Mouse (Mus musculus): ENCODE data around the gene Ccn1. TPM values are rescaled to one million over a fixed set of nuclear protein-coding genes. Genes with fewer than 3 reads are reported as not detected.

The Ccn1 gene
- polyA plus RNA-seq, 1 experiment from 2014 or later: 55.6 TPM

GRCm38 (mm10) chr3:145681348-145681935 is 31.7 kb upstream of the Ccn1 start:
- H3K9ac ChIP-seq (ENCODE audit: low read depth, low read length): no peak overlapping the region
- no peak overlapping the region for H3K4me2 ChIP-seq
- no peaks in the 10 kb centered on the region for H3K27me3 ChIP-seq (ENCODE audit: control insufficient read depth, insufficient read depth, low read length)
- H3K4me3 ChIP-seq (ENCODE audit: low read depth, low read length): no peak overlapping the region
- 0 out of 2 replicates have a peak, but pooled peaks cover 2% of the 10 kb centered on the region for H3K36me3 ChIP-seq (ENCODE audit: control insufficient read depth, insufficient read depth, low read length)
- ATAC-seq (replicated peaks; ENCODE audit: insufficient number of reproducible peaks, low FRiP score, low TSS enrichment): no peak
- WGBS (ENCODE audit: insufficient replicate concordance): 68% methylated on average over 10 of the region's 10 CpGs
- H3K9me3 ChIP-seq (replicated peaks; ENCODE audit: control insufficient read depth, low read length): no peaks in the 10 kb centered on the region
- H3K4me1 ChIP-seq (ENCODE audit: control insufficient read depth, insufficient read depth, low read length): peaks cover 11% of the 10 kb centered on the region
- no peak overlapping the region for H3K27ac ChIP-seq (ENCODE audit: low read depth, low read length)

- Histone ChIP-seq H3K9me3 (replicated peaks; ENCODE audit: control insufficient read depth, low read length) (no peaks in the 10 kb centered on the region), H3K4me2 (no peak overlapping the region), H3K9ac (ENCODE audit: low read depth, low read length) (no peak overlapping the region), H3K4me1 (ENCODE audit: control insufficient read depth, insufficient read depth, low read length) (peaks cover 11% of the 10 kb centered on the region), H3K27ac (ENCODE audit: low read depth, low read length) (no peak overlapping the region), H3K4me3 (ENCODE audit: low read depth, low read length) (no peak overlapping the region), H3K27me3 (ENCODE audit: control insufficient read depth, insufficient read depth, low read length) (no peaks in the 10 kb centered on the region), H3K36me3 (ENCODE audit: control insufficient read depth, insufficient read depth, low read length) (0 out of 2 replicates have a peak, but pooled peaks cover 2% of the 10 kb centered on the region)
- 87% methylated on average over 5 of the region's 5 CpGs for WGBS (ENCODE audit: insufficient replicate concordance)
- no peak; the same call in 1 of the 2 replicates for ATAC-seq (replicated peaks; ENCODE audit: insufficient number of reproducible peaks, low FRiP score, low TSS enrichment)
These were observed 30.9 kb upstream of the Ccn1 start for GRCm38 (mm10) chr3:145680686-145681085.

DNA sequence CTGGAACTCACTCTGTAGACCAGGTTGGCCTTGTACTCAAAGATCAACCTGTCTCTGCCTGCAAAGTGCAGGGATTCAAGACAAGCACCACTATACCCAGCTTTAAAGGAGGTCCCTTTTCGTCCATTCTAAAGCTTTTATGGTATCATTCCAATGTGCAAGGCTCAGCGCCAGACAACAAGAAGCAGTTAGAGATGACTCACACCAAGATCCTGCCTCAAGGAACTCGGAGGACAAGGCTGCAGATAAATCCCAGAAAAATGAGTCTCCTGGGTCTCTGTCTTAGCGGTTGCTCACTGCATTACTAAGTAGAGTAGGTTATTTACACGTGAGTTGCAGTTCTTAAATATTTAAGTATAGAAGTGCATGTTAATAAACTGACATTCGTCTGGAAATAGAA is 26.4 kb upstream of the Ccn1 start:
- H3K36me3 ChIP-seq (ENCODE audit: control insufficient read depth, insufficient read depth, low read length): 0 out of 2 replicates have a peak, but pooled peaks cover 2% of the 10 kb centered on the region
- no peaks in the 10 kb centered on the region for H3K27me3 ChIP-seq (ENCODE audit: control insufficient read depth, insufficient read depth, low read length)
- no peak for ATAC-seq (replicated peaks; ENCODE audit: insufficient number of reproducible peaks, low FRiP score, low TSS enrichment)
- peaks cover 4% of the 10 kb centered on the region for H3K4me1 ChIP-seq (ENCODE audit: control insufficient read depth, insufficient read depth, low read length)
- no peak overlapping the region for H3K9ac ChIP-seq (ENCODE audit: low read depth, low read length)
- no peak overlapping the region for H3K4me3 ChIP-seq (ENCODE audit: low read depth, low read length)
- H3K9me3 ChIP-seq (replicated peaks; ENCODE audit: control insufficient read depth, low read length): no peaks in the 10 kb centered on the region
- 76% methylated on average over 6 of the region's 6 CpGs for WGBS (ENCODE audit: insufficient replicate concordance)
- no peak overlapping the region for H3K4me2 ChIP-seq
- H3K27ac ChIP-seq (ENCODE audit: low read depth, low read length): no peak overlapping the region

DNA sequence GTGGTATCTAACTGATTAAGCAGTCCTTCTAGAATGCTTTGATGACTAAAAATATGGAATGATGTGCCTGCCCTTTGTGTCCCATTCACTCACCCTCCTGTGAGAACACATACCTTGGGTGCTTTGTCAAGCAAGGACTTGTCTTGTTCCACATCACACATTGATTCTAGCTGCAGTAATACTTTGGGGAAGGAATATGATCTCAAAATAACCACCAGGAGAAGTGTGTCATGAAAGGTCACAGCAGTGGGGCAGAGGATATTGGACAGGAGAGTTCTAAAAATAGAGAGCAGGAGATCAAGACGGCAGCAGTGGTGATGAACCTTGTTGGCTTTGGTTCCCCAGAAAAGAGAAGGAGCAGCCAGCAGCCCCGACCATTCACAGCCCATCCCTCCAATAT is 25.0 kb upstream of the Ccn1 start:
- Histone ChIP-seq H3K9me3 (replicated peaks; ENCODE audit: control insufficient read depth, low read length) (no peaks in the 10 kb centered on the region), H3K27ac (ENCODE audit: low read depth, low read length) (peak overlapping the region; percentile 59), H3K4me2 (peak overlapping the region; percentile 33; the same call in 1 of the 2 replicates), H3K4me1 (ENCODE audit: control insufficient read depth, insufficient read depth, low read length) (peaks cover 3% of the 10 kb centered on the region; the same call in 1 of the 2 replicates), H3K36me3 (ENCODE audit: control insufficient read depth, insufficient read depth, low read length) (0 out of 2 replicates have a peak, but pooled peaks cover 2% of the 10 kb centered on the region), H3K9ac (ENCODE audit: low read depth, low read length) (no peak overlapping the region), H3K27me3 (ENCODE audit: control insufficient read depth, insufficient read depth, low read length) (no peaks in the 10 kb centered on the region), H3K4me3 (ENCODE audit: low read depth, low read length) (no peak overlapping the region)
- 32% methylated on average over 2 of the region's 2 CpGs for WGBS (ENCODE audit: insufficient replicate concordance)
- ATAC-seq (replicated peaks; ENCODE audit: insufficient number of reproducible peaks, low FRiP score, low TSS enrichment): 0 out of 2 replicates have a peak, but pooled peaks have one; percentile 39

- no peaks in the 10 kb centered on the region for H3K36me3 ChIP-seq (ENCODE audit: control insufficient read depth, insufficient read depth, low read length)
- H3K4me2 ChIP-seq: no peak overlapping the region
- H3K4me1 ChIP-seq (ENCODE audit: control insufficient read depth, insufficient read depth, low read length): no peaks in the 10 kb centered on the region
- no peaks in the 10 kb centered on the region for H3K9me3 ChIP-seq (replicated peaks; ENCODE audit: control insufficient read depth, low read length)
- no peak overlapping the region for H3K9ac ChIP-seq (ENCODE audit: low read depth, low read length)
- no peak overlapping the region for H3K4me3 ChIP-seq (ENCODE audit: low read depth, low read length)
- 86% methylated on average over 4 of the region's 4 CpGs for WGBS (ENCODE audit: insufficient replicate concordance)
- no peaks in the 10 kb centered on the region for H3K27me3 ChIP-seq (ENCODE audit: control insufficient read depth, insufficient read depth, low read length)
- no peak for ATAC-seq (replicated peaks; ENCODE audit: insufficient number of reproducible peaks, low FRiP score, low TSS enrichment)
- H3K27ac ChIP-seq (ENCODE audit: low read depth, low read length): no peak overlapping the region
These were observed 16.6 kb upstream of the Ccn1 start for GRCm38 (mm10) chr3:145666383-145666782.

DNA sequence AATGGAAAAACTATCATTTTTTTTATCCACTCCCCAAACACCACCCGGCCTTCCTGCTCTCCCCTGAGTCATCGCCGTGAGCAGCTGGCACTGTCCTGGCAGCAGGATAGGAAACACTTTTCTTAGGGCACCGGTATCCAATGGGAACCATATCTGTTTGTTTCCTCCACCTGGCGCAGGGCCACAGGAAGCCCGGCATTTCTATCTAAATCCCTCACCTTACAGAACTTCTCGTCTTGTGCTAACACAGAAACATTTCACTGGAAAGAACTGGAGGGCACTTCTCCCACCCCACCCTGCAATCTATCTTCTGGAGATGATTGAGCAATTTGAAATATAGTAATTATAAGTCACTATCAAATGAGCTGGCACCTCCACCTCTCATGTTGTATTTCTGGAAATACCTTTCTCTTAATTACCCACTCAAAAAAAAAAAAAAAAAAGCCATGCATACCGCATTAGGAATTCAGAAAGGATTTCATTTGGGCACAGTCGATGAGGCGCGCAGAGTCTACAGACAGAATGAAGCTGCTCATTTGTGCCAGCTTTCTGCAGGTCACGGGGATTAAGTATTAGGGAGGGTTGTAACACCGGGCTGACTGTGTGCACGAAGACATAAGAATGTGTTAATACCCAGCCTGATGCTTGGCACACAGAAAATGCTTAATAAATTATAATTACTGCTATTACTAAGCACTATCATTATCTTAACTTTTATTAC is 7.4 kb upstream of the Ccn1 start:
- Histone ChIP-seq H3K9ac (ENCODE audit: low read depth, low read length) (no peak overlapping the region), H3K4me2 (no peak overlapping the region), H3K9me3 (replicated peaks; ENCODE audit: control insufficient read depth, low read length) (no peaks in the 10 kb centered on the region), H3K36me3 (ENCODE audit: control insufficient read depth, insufficient read depth, low read length) (peaks cover 3% of the 10 kb centered on the region; the same call in 1 of the 2 replicates), H3K27ac (ENCODE audit: low read depth, low read length) (no peak overlapping the region), H3K4me3 (ENCODE audit: low read depth, low read length) (no peak overlapping the region), H3K27me3 (ENCODE audit: control insufficient read depth, insufficient read depth, low read length) (no peaks in the 10 kb centered on the region), H3K4me1 (ENCODE audit: control insufficient read depth, insufficient read depth, low read length) (peaks cover 22% of the 10 kb centered on the region)
- no peak for ATAC-seq (replicated peaks; ENCODE audit: insufficient number of reproducible peaks, low FRiP score, low TSS enrichment)
- WGBS (ENCODE audit: insufficient replicate concordance): 80% methylated on average over 14 of the region's 14 CpGs

GRCm38 (mm10) chr3:145654944-145655343 is 5.2 kb upstream of the Ccn1 start:
- Histone ChIP-seq H3K9me3 (replicated peaks; ENCODE audit: control insufficient read depth, low read length) (no peaks in the 10 kb centered on the region), H3K27ac (ENCODE audit: low read depth, low read length) (no peak overlapping the region), H3K4me3 (ENCODE audit: low read depth, low read length) (no peak overlapping the region), H3K36me3 (ENCODE audit: control insufficient read depth, insufficient read depth, low read length) (peaks cover 3% of the 10 kb centered on the region; the same call in 1 of the 2 replicates), H3K4me2 (no peak overlapping the region), H3K4me1 (ENCODE audit: control insufficient read depth, insufficient read depth, low read length) (peaks cover 32% of the 10 kb centered on the region), H3K27me3 (ENCODE audit: control insufficient read depth, insufficient read depth, low read length) (no peaks in the 10 kb centered on the region), H3K9ac (ENCODE audit: low read depth, low read length) (no peak overlapping the region)
- WGBS (ENCODE audit: insufficient replicate concordance): 65% methylated on average over 6 of the region's 6 CpGs
- ATAC-seq (replicated peaks; ENCODE audit: insufficient number of reproducible peaks, low FRiP score, low TSS enrichment): no peak

- peaks cover 32% of the 10 kb centered on the region for H3K4me1 ChIP-seq (ENCODE audit: control insufficient read depth, insufficient read depth, low read length)
- no peak for ATAC-seq (replicated peaks; ENCODE audit: insufficient number of reproducible peaks, low FRiP score, low TSS enrichment)
- 55% methylated on average over 9 of the region's 9 CpGs for WGBS (ENCODE audit: insufficient replicate concordance)
- peaks cover 3% of the 10 kb centered on the region; the same call in 1 of the 2 replicates for H3K36me3 ChIP-seq (ENCODE audit: control insufficient read depth, insufficient read depth, low read length)
- no peaks in the 10 kb centered on the region for H3K9me3 ChIP-seq (replicated peaks; ENCODE audit: control insufficient read depth, low read length)
- peak overlapping the region; percentile 97 for H3K9ac ChIP-seq (ENCODE audit: low read depth, low read length)
- peak overlapping the region; percentile 80 for H3K4me2 ChIP-seq
- peak overlapping the region; percentile 89 for H3K4me3 ChIP-seq (ENCODE audit: low read depth, low read length)
- H3K27me3 ChIP-seq (ENCODE audit: control insufficient read depth, insufficient read depth, low read length): no peaks in the 10 kb centered on the region
- peak overlapping the region; percentile 95; the same call in 1 of the 2 replicates for H3K27ac ChIP-seq (ENCODE audit: low read depth, low read length)
These were observed 4.2 kb upstream of the Ccn1 start for GRCm38 (mm10) chr3:145654028-145654427.
